Mouse (Mus musculus): ENCODE results near the gene Gm11034.

Gene Gm11034

DNA sequence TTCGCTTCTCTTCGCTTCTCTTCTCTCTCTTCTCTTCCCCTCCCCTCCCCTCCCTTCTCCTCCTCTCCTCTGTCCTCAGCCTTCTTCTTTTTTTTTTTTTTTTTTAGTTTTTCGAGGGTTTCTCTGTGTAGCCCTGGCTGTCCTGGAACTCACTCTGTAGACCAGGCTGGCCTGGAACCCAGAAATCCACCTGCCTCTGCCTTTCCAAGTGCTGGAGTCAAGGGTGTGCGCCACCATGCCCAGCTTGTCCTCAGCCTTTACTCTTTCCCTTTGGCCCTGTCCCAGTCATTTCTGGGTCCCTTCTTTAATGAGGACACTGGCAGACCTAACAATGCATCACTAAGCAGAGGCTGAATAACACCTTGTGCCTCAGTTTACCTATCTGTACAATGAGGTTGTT lies at the start of gene Gm11034:
Gm11034 (minus strand) TSS at position 101 of the 400 bp plus-strand sequence.
- DNase-seq (ENCODE audit: inconsistent age in 2 of 2, low spot score in 1 of 2), result no peak

DNA sequence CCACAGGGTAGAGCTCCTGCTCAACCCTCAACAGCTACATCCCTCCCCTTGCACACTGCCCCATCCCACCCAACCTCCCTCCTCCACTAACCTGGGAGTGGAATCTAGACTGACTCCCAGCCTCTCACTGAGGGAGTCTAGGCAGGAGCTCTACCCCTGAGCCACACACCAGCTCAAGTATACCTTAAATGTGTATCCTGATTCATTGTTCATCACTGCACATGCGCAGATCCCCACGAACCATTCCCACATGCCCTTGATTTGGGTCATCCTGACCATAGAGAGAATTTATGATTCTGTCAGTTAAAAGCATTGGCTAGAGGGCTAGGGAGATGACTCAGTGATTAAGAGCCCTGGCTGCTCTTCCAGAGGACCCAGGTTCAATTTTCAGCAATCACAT lies 49.3 kb upstream of the Gm11034 start:
- peak; percentile 89 to 95 for DNase-seq (ENCODE audit: inconsistent age in 2 of 2, low spot score in 1 of 2)

DNA sequence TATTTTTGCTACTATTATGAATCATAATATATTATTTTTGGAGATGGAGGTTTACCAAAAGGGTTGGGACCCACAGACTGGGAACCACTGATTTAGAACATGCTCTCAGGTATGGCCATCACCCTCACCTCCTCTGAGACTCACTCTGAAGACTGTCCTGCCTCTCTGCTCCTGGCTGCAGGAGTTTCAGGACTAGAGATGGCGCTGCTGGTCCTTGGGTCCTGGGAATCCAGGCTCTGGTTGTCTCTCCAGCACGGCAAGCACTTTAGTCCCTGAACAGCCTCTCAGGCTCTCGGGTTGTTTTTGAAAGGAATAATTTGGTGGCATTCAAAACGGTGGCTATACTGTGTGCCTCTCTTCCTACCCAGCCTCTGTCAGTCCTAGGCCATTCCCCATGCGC lies 48.4 kb upstream of the Gm11034 start:
- peak; percentile 63 to 85 for DNase-seq (ENCODE audit: inconsistent age in 2 of 2, low spot score in 1 of 2)

DNA sequence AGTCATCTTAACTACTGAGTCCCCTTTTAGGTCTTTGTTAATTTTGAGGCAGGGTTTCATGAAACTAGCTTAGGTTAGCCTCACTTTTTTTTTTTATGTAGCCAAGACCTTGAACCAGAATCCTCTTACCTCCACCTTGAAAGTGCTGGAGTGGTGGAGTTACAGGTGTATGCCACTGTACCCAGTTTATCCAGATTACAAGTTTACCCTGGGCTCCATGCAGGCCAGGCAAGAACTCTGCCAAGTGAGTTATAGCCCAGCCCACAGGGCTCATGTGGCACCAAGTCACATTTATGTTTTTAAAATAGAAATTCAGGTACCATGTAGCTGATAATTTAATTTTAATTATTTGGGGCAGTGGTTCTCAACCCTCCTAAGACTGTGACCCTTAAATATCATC lies 48.0 kb upstream of the Gm11034 start:
- no peak for DNase-seq (ENCODE audit: inconsistent age in 2 of 2, low spot score in 1 of 2)

DNA sequence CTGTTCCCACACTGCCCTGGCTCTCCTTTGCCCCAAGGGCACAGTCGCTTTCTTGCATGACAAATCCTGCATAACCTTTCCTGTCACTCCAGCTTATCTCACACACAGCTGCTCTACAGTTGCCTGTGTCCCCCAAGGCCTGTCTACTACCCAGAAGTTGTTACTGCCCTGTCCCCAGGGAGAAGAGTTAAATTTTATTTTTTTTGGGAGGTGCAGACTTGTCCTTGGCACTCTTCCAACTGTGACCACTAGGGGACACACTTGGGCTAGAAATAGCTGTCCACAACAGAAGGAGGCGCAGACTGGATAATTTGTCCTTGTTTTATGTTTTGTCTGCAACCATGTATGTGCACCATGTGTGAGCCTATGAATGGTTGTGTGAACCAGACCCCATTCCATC lies 47.6 kb upstream of the Gm11034 start:
- peak; percentile 78 to 94 for DNase-seq (ENCODE audit: inconsistent age in 2 of 2, low spot score in 1 of 2)

DNA sequence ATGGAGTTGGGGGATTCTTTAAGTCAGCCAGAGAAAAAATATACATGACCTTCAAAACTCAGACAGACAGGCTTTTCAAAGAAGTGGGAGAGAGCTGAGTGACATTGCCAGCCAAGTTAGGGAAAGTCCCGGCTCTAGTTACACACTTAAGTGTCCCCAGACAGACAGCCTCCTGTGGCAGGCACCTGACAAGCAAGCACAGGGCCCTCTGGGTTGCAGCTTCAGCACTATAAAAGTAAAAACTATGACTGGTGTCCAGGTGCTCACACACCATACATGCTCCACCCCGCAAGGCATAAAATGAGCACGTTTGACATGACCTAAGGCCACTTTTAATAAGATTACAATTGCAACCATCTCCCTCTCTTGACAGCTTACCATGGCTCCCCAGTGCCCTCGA lies 47.1 kb upstream of the Gm11034 start:
- peak in 1 of 2 experiments; percentile 30 for DNase-seq (ENCODE audit: inconsistent age in 2 of 2, low spot score in 1 of 2)

DNA sequence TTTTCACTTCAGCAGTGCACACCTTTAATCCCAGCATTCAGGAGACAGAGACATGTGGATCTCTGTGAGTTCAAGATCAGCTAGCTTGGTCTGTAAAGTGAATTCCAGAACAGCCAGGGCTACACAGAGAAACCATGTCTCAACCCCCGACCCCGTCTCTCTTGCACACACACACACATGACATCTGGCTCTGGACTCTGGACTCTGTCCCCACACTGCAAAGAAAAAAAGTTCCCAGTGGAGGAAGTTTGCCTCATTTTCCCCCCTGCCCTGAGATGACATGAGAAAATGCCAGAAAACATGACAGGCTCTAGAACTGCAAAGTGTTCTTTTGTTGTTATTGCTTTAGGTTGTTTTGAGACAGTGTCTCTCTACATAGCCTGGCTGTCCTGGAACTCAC lies 46.4 kb upstream of the Gm11034 start:
- DNase-seq (ENCODE audit: inconsistent age in 2 of 2, low spot score in 1 of 2), result peak in 1 of 2 experiments; percentile 52

DNA sequence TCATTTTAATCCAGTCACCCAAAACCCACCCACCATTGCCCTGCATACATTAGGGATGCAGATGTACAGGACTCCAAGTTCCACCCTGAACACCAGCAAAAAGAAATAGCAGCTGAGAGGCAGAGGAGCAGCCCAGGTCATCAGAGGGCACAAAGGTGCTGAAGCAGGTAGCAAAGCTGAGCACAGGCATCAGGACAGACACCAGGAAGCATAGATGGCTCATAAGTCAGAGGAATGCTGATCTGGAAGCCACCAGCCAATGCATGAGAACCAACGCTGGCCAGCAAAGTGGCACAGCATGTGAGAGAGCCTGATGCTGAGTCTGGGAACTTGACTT lies 44.4 kb upstream of the Gm11034 start:
- no peak for DNase-seq (ENCODE audit: inconsistent age in 2 of 2, low spot score in 1 of 2)

DNA sequence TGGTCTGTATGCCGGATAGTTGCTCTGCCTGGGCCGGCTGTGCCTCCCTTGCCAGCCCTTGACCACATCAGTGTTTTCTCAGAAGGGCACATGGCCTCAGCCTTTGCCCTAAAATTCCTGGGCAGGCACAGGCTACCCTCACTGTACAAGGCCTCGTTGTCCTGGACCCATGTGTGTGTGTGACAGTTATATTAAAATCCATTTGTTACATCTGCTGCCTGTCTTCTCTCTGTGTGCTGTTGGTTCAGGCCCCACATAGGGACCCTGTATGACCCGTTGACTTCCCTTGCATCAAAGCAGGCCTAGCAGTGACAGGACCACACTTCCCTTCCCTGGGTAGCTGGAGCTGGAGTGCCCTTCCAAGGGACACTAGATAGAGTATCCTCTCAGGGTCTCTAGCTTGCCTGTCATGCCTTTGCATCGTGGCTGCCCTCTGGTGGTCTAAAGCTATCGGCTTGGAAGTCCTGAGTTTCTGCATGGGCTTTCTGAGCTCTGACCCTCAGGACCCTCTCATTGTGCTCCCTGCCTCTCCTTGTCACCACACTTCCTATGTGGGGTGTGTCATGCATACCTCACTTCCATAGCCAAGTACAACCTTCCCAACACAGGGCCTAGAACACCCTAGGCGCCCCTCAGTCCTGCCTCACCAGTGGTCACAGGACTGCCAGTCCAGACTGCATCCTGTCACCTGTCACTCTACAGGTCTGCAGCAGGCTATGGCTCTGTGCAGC lies 43.9 kb upstream of the Gm11034 start:
- peak in 1 of 2 experiments; percentile 71 for DNase-seq (ENCODE audit: inconsistent age in 2 of 2, low spot score in 1 of 2)

DNA sequence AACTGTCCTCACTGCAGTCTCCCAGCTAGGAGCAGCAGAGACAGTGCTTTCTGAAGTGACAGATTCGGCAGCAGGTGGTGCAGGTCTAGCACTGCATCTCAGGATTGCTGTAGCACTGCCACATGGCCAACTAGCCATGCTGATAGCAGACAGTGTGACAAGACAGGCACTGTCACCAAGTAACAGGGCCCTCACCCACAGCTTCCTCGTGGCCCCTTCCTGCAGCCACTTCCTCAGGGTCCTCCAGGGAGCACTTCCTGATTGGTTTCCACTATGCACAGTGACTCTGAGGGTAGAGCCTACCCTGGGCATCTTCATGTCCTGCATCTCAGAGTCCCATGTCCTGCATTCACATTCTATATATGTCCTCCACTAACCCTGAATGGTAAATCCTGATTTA lies 31.2 kb upstream of the Gm11034 start:
- no peak for DNase-seq (ENCODE audit: inconsistent age in 2 of 2, low spot score in 1 of 2)

DNA sequence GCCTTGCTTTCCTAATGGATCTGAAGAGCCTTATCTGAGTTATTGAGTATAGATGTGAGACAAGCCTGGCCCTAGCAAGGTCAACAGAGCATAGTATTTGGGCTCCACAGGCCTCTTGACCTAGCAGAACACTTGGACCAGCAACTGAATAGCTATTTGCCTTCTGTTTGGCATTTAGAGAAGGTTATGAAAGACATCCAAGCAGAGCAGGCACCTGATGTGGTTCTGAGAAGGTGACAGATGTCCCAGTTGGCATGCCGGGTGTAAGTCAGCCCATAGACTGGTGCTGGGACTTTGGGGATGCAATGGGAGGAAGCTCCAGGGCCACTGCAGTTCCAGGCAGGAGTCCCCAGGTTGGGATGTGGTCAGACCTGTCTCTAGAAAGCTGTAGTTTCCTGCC lies 28.8 kb upstream of the Gm11034 start:
- peak in 1 of 2 experiments; percentile 40 for DNase-seq (ENCODE audit: inconsistent age in 2 of 2, low spot score in 1 of 2)

DNA sequence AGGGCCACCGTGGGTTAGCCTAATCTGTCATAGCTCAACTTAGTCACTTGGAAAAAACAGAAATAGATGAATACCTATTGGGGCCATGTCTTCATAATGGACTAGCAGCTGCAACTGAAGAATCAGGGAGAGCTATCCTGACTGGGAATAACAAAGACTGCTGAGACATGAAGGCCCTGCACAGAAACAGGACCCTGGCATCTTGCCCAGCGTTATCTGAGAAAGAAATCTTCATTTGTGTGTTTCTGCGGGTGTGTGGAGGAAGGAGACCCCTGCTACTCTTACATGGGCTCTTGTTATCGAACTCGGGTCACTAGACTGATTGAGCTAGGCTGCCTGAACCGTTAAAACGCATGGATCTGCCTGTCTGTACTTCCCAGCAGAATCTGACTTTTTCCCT lies 27.5 kb upstream of the Gm11034 start:
- peak in 1 of 2 experiments; percentile 50 for DNase-seq (ENCODE audit: inconsistent age in 2 of 2, low spot score in 1 of 2)

DNA sequence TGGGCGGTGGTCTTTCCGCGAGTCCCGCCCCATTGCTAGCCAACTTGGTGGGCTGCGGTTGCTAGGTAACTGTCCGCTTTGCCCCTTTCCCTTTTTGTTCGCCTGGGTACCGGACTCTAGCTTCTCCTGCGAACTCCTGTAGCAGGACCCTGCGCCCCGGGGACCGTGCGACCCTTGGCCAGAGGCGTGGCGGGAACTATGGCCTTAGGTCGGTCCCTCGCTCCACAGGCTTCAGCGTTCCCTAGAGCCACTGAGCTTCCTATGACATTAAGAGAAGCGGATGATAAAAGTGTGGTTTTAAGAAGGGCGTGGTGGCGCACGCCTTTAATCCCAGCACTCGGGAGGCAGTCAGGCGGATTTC lies 26.9 kb upstream of the Gm11034 start:
- no peak for DNase-seq (ENCODE audit: inconsistent age in 2 of 2, low spot score in 1 of 2)

DNA sequence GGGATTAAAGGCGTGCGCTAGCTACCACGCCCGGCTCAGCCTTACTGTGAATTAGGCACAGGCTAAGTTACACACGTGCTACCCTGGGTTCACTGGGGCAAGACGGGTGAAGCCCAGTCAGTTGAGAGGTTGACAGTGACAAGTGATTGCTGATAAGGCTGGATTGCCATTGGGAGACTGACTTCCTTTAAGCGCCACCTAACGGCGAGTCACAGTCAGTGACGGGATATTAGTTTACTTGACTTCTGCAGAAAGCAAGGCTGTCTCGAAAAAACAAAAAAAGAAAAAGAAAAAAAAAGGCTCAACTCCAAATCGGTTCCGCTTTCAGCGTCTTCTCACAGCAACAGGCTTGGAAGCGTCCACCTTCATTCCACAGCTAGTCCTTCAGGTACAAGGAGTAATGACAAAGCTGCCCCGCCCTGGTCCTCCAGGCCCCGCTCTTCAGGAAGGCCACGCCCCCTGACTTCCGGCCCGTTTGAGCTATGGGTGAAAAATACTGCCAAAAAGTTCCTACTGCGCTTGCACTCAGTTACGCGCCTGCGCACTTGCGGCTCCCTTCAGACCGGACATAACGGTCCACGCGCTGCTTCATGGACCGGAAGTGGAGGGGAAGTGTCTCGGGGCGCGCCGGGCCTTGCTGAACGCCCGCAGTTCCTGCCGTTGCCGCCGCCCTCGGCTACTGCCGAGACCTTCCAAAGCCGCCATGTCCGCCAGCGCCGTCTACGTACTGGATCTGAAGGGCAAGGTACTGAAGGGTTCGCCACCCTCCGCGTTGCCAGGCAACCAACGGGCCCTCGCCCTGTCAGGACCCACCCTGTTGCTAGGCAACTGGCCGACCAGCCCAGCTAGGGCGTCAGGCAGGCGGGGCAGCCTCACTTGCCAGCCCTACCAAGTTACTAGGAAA lies 26.3 kb upstream of the Gm11034 start, which contains the start of gene Ap1m1:
Ap1m1 (plus strand) TSS at position 520 of the 904 bp plus-strand sequence.
- DNase-seq (ENCODE audit: inconsistent age in 2 of 2, low spot score in 1 of 2), result peak; percentile 98 to 99

DNA sequence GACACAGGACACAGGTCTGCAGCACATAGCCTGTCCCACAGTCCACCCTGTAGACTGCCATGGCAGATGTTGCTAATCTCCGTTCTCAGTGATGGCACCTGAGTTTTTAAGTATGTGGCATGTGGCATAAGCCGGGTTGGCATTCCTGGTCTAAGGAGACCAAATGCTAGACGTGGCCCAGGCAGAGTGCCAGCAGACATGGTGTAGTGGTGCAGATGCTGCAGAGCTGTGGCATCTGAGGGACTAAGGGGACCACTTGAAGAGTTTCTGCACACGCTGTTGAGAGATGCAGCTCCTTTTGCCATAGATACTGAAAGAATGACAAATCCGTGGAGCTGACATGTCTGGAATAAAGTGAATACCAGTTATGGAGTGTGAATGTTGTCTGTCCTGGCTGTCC lies 9.2 kb upstream of the Gm11034 start:
- no peak for DNase-seq (ENCODE audit: inconsistent age in 2 of 2, low spot score in 1 of 2)

DNA sequence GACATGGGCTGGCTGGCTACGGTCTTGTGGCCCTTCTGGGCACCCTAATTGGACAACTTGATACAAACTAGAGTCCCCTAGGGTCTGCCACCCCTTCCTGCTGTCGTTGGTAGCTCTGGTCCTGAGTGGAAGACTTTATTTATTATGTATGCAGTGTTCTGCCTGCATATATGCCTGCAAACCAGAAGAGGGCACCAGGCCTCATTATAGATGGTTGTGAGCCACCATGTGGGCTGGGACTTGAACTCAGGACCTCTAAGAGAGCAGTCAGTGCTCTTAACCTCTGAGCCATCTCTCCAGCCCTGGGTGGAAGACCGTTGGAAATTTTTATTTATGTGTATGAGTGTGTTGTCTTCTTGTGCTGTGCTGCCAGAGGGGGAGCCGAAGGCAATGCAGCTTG lies 7.3 kb upstream of the Gm11034 start:
- no peak for DNase-seq (ENCODE audit: inconsistent age in 2 of 2, low spot score in 1 of 2)

DNA sequence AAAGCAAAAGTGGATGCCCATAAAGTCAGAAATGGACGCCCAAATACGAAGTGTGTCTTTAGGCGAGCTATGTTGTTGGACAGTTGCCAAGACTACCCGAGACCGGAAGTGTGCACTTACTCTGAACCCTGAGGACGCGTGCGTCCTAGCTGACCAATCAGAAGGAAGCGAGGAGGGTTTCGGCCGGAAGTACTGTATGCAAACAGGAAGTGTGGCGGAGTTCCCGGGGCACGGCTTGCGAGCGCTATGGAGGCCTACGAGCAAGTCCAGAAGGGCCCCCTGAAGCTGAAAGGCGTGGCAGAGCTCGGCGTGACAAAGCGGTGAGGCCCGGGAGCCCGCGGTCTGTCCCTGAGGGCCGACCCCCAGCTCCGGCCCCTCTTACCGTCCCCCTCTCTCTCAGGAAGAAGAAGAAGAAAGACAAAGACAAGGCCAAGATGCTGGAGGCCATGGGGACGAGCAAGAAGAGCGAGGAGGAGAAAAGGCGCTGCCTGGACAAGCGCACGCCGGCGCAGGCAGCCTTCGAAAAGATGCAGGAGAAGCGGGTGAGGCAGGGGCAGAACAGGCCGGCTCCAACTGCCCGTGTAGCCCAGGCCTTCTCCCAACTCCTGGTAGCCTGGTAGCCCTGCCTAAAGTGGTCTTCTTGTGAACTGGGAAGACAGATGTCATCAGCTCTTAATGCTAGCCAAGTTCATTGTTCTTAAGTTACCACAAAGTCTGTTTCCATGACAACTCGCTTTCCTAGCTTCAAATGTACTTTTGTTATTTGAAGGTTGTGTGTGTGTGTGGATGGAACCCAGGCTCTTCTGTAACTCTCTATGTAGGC lies 6.3 kb upstream of the Gm11034 start, which contains the start of gene Fam32a:
Fam32a (plus strand) TSS at position 190 of the 823 bp plus-strand sequence.
- peak; percentile 90 to 96 for DNase-seq (ENCODE audit: inconsistent age in 2 of 2, low spot score in 1 of 2)

DNA sequence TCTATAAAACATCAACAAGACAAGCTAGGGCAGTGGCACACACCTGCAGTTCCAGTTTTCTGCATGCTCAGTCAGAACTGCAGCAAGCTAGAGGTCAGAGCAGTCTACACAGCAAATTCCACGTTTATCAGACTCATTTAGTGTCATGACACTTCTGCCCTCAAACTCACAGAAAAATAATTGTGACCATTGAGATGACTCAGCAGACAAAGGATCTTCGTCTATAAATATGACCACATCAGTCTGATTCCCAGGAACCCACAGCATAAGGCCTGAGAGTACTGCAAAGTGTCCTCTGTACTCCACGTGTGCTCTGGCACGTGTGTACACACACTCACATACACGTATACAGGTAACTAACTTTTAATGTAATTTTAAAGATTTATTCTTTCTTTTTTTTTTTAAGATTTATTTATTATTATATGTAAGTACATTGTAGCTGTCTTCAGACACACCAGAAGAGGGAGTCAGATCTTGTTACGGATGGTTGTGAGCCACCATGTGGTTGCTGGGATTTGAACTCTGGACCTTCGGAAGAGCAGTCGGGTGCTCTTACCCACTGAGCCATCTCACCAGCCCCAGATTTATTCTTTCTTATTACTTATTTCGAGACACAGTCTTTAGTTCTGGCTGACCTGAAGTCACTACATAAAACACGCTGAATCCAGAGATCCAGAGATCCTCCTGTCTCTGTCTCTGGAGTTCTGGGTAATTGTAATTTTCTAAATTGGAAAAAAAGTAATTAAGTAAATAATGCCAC lies 5.5 kb upstream of the Gm11034 start:
- peak in 1 of 2 experiments; percentile 35 for DNase-seq (ENCODE audit: inconsistent age in 2 of 2, low spot score in 1 of 2)

DNA sequence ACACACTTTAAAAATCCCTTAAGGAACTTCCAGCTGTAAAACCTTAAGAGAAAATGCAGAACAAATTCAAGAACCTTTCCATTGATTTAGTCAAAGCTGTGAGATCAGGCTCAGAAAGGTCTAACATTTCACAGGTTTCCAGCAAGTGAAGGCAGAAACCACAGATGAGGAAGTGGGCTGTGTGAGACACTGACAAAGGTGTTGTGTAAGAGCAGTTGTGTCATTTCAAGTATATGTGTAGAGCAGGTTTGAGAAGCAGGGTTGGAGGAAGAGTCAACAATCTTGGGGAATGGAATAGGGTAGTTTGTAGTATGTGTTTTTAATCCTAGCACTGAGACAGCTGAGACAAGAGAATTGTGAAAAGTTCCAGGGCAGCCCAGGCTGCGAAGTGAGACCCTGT lies 2.4 kb upstream of the Gm11034 start:
- no peak for DNase-seq (ENCODE audit: inconsistent age in 2 of 2, low spot score in 1 of 2)

DNA sequence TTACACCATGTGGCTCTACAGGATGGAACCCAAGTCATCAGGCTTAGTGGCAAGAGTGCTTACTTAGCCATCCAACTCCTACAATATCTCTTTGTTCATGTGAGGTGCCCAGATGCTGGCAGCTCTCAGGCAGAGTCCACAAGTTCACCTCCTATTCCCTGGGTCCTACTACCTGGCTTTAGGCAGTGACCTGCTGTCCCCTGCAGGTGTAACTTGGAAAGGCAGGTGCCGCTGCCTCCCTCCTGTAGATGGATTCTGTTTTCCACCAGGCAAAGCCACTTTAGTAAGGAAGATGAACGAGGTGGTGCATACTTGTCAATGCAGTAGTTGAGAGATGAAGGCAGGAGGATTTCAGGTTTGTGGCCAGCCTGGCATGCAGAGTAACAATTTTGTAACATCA lies 1.6 kb upstream of the Gm11034 start:
- DNase-seq (ENCODE audit: inconsistent age in 2 of 2, low spot score in 1 of 2), result no peak

DNA sequence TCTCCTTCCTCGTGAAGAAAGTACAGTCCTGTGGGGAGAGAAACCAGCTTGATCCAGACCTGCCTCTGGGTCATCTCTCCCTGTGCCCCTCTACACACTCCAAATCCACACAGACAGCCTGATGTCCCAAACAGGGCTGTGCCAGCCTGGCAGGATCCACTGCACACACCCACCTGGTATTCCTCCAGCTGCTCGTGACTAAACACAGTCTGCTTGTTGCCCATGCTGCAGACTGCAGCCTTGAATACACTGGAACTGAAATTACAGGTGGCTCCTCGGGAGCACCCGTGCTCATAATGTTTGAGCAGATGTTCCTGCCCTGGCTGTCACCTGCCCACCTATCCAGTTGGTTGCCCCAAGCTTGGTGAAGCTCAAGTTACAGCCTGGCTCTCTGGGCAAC lies 685 bp downstream of the Gm11034 start, which contains the start of gene Cib3:
Cib3 (minus strand) TSS at position 87 of the 400 bp plus-strand sequence.
- no peak for DNase-seq (ENCODE audit: inconsistent age in 2 of 2, low spot score in 1 of 2)
